Mouse (Mus musculus): ENCODE measurements around the gene Pigyl. TPM values are rescaled to one million over a fixed set of nuclear protein-coding genes. Genes with fewer than 3 reads are reported as not detected.
A peak's percentile ranks its signal among the peaks of the same experiment; 100 is the strongest.

Gene Pigyl
- polyA plus RNA-seq, 1 experiment from 2014 or later, result 99.3 TPM

GRCm38 (mm10) chr9:22135644-22136390 is 20.8 kb upstream of the Pigyl start, which contains the start of gene Acp5:
TSS of gene Acp5 (minus strand) at chr9:22135711.
- no peak within 1 kb of the TSS for H3K27ac ChIP-seq (ENCODE audit: low read depth, low read length)
- H3K4me1 ChIP-seq (ENCODE audit: control insufficient read depth, insufficient read depth, low read length), result no peaks in the 10 kb centered on the region
- H3K4me2 ChIP-seq (ENCODE audit: low read depth, low read length), result no peak within 1 kb of the TSS
- no peak within 1 kb of the TSS for H3K9ac ChIP-seq (replicated peaks; ENCODE audit: low read depth, low read length)
- H3K4me3 ChIP-seq (ENCODE audit: low read depth, low read length), result no peak within 1 kb of the TSS
- H3K36me3 ChIP-seq (ENCODE audit: control insufficient read depth, insufficient read depth, low read length), result no peaks in the 10 kb centered on the region
- ATAC-seq (ENCODE audit: low read depth), result no peak
- 75% methylated on average over 7 of the region's 7 CpGs for WGBS
- no peaks in the 10 kb centered on the region for H3K9me3 ChIP-seq (ENCODE audit: control insufficient read depth, low read length)
- H3K27me3 ChIP-seq (ENCODE audit: control insufficient read depth, insufficient read depth, low read length), result peaks cover 11% of the 10 kb centered on the region

GRCm38 (mm10) chr9:22136765-22137547 is 19.7 kb upstream of the Pigyl start:
- no peak overlapping the region for H3K27ac ChIP-seq (ENCODE audit: low read depth, low read length)
- H3K36me3 ChIP-seq (ENCODE audit: control insufficient read depth, insufficient read depth, low read length), result no peaks in the 10 kb centered on the region
- no peaks in the 10 kb centered on the region for H3K4me1 ChIP-seq (ENCODE audit: control insufficient read depth, insufficient read depth, low read length)
- peak; percentile 38; the same call in 1 of the 2 replicates for ATAC-seq (ENCODE audit: low read depth)
- WGBS, result 4% methylated on average over 23 of the region's 23 CpGs
- peaks cover 3% of the 10 kb centered on the region; the same call in 1 of the 2 replicates for H3K27me3 ChIP-seq (ENCODE audit: control insufficient read depth, insufficient read depth, low read length)
- H3K9me3 ChIP-seq (ENCODE audit: control insufficient read depth, low read length), result no peaks in the 10 kb centered on the region
- H3K4me2 ChIP-seq (ENCODE audit: low read depth, low read length), result no peak overlapping the region
- H3K9ac ChIP-seq (replicated peaks; ENCODE audit: low read depth, low read length), result no peak overlapping the region
- no peak overlapping the region for H3K4me3 ChIP-seq (ENCODE audit: low read depth, low read length)

GRCm38 (mm10) chr9:22138480-22138879 is 18.2 kb upstream of the Pigyl start:
- ATAC-seq (ENCODE audit: low read depth), result no peak
- WGBS, result 33% methylated on average over 2 of the region's 2 CpGs

GRCm38 (mm10) chr9:22139746-22140145 is 16.9 kb upstream of the Pigyl start:
- no peaks in the 10 kb centered on the region for H3K36me3 ChIP-seq (ENCODE audit: control insufficient read depth, insufficient read depth, low read length)
- WGBS, result 95% methylated on average over 5 of the region's 5 CpGs
- no peak overlapping the region for H3K4me3 ChIP-seq (ENCODE audit: low read depth, low read length)
- no peak overlapping the region for H3K9ac ChIP-seq (replicated peaks; ENCODE audit: low read depth, low read length)
- no peaks in the 10 kb centered on the region for H3K27me3 ChIP-seq (ENCODE audit: control insufficient read depth, insufficient read depth, low read length)
- H3K9me3 ChIP-seq (ENCODE audit: control insufficient read depth, low read length), result no peaks in the 10 kb centered on the region
- H3K4me1 ChIP-seq (ENCODE audit: control insufficient read depth, insufficient read depth, low read length), result no peaks in the 10 kb centered on the region
- ATAC-seq (ENCODE audit: low read depth), result no peak
- H3K27ac ChIP-seq (ENCODE audit: low read depth, low read length), result no peak overlapping the region
- H3K4me2 ChIP-seq (ENCODE audit: low read depth, low read length), result no peak overlapping the region

More at GRCm38 (mm10) chr9:22138480-22138879, 18.2 kb upstream of the Pigyl start:
- Histone ChIP-seq H3K4me1 (ENCODE audit: control insufficient read depth, insufficient read depth, low read length) (no peaks in the 10 kb centered on the region), H3K27me3 (ENCODE audit: control insufficient read depth, insufficient read depth, low read length) (no peaks in the 10 kb centered on the region), H3K27ac (ENCODE audit: low read depth, low read length) (no peak overlapping the region), H3K4me3 (ENCODE audit: low read depth, low read length) (no peak overlapping the region), H3K4me2 (ENCODE audit: low read depth, low read length) (no peak overlapping the region), H3K9me3 (ENCODE audit: control insufficient read depth, low read length) (no peaks in the 10 kb centered on the region), H3K9ac (replicated peaks; ENCODE audit: low read depth, low read length) (no peak overlapping the region), H3K36me3 (ENCODE audit: control insufficient read depth, insufficient read depth, low read length) (no peaks in the 10 kb centered on the region)

GRCm38 (mm10) chr9:22143108-22144037 is 13.3 kb upstream of the Pigyl start:
- Histone ChIP-seq H3K4me1 (ENCODE audit: control insufficient read depth, insufficient read depth, low read length) (no peaks in the 10 kb centered on the region), H3K4me2 (ENCODE audit: low read depth, low read length) (no peak overlapping the region), H3K4me3 (ENCODE audit: low read depth, low read length) (no peak overlapping the region), H3K9ac (replicated peaks; ENCODE audit: low read depth, low read length) (no peak overlapping the region), H3K27me3 (ENCODE audit: control insufficient read depth, insufficient read depth, low read length) (no peaks in the 10 kb centered on the region), H3K36me3 (ENCODE audit: control insufficient read depth, insufficient read depth, low read length) (no peaks in the 10 kb centered on the region), H3K27ac (ENCODE audit: low read depth, low read length) (no peak overlapping the region), H3K9me3 (ENCODE audit: control insufficient read depth, low read length) (no peaks in the 10 kb centered on the region)
- ATAC-seq (ENCODE audit: low read depth), result peak; percentile 54; the same call in 1 of the 2 replicates
- 55% methylated on average over 17 of the region's 17 CpGs for WGBS

GRCm38 (mm10) chr9:22144304-22144965 is 12.2 kb upstream of the Pigyl start:
- no peak overlapping the region for H3K9ac ChIP-seq (replicated peaks; ENCODE audit: low read depth, low read length)
- no peaks in the 10 kb centered on the region; the same call in 1 of the 2 replicates for H3K9me3 ChIP-seq (ENCODE audit: control insufficient read depth, low read length)
- H3K27ac ChIP-seq (ENCODE audit: low read depth, low read length), result no peak overlapping the region
- no peak for ATAC-seq (ENCODE audit: low read depth)
- no peaks in the 10 kb centered on the region for H3K4me1 ChIP-seq (ENCODE audit: control insufficient read depth, insufficient read depth, low read length)
- no peaks in the 10 kb centered on the region for H3K27me3 ChIP-seq (ENCODE audit: control insufficient read depth, insufficient read depth, low read length)
- H3K4me2 ChIP-seq (ENCODE audit: low read depth, low read length), result no peak overlapping the region
- H3K4me3 ChIP-seq (ENCODE audit: low read depth, low read length), result no peak overlapping the region
- WGBS, result 90% methylated on average over 6 of the region's 8 CpGs
- H3K36me3 ChIP-seq (ENCODE audit: control insufficient read depth, insufficient read depth, low read length), result no peaks in the 10 kb centered on the region

GRCm38 (mm10) chr9:22149426-22150248 is 7.0 kb upstream of the Pigyl start:
- Histone ChIP-seq H3K27ac (ENCODE audit: low read depth, low read length) (no peak overlapping the region), H3K27me3 (ENCODE audit: control insufficient read depth, insufficient read depth, low read length) (no peaks in the 10 kb centered on the region), H3K36me3 (ENCODE audit: control insufficient read depth, insufficient read depth, low read length) (no peaks in the 10 kb centered on the region), H3K9ac (replicated peaks; ENCODE audit: low read depth, low read length) (no peak overlapping the region), H3K4me1 (ENCODE audit: control insufficient read depth, insufficient read depth, low read length) (no peaks in the 10 kb centered on the region), H3K4me2 (ENCODE audit: low read depth, low read length) (no peak overlapping the region), H3K9me3 (ENCODE audit: control insufficient read depth, low read length) (no peaks in the 10 kb centered on the region; the same call in 1 of the 2 replicates), H3K4me3 (ENCODE audit: low read depth, low read length) (no peak overlapping the region)
- 80% methylated on average over 20 of the region's 20 CpGs for WGBS
- no peak for ATAC-seq (ENCODE audit: low read depth)

All from neural tube, embryonic 14.5 days (tissue).